Mouse (Mus musculus) lung, postnatal 36 days (tissue): ENCODE data around the gene Tmed2.
"Not testable (repeated sequence)": the region's sequence is repeated elsewhere in the genome, so short reads cannot be mapped to it uniquely, and the experiment has no call there.

Experiments used
- DNase-seq: peaks from one replicate; pipeline ENCODE4 v3.0.0; 2022; ENCODE audit warnings: mixed read lengths

The Tmed2 gene

DNA sequence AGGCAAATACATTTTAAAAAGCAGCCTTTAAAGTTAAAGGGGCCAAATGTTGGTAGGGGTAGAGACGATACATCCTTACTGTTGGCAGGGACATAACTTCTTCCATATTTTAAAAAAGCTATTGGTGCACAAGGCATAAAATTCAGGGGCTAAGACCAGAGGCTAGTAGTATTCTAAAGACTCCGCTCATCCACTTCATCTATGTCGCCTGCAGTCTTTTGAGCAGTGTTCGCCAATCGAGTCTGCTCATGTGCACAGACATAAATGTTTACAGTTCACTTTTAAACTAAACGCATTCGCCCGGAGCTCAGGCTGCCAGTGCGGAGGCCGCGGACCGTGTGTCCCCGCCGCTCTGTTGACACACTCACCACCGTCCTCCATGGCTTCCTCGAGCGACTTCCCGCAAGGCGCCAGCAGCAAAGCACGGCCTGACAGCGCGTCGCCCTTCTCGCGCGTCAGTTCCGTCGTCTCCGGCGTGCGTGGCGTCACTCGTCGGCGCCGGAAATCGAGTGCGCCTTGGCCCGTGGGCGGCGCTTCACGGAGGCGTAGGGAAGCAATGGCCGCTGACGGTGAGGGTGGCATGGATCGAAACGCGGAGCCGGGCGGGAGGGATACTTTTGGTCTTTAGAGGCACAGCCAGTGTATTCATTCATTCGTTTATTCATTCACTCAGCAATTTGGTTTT lies 38.3 kb downstream of the Tmed2 start, which contains the start of the genes Eif2b1 and Gtf2h3:
Gene Eif2b1 (minus strand): TSS at position 499 of the 685 bp plus-strand sequence.
Gene Gtf2h3 (plus strand): TSS at position 508 of the 685 bp plus-strand sequence.
- DNase-seq: peak; percentile 94

DNA sequence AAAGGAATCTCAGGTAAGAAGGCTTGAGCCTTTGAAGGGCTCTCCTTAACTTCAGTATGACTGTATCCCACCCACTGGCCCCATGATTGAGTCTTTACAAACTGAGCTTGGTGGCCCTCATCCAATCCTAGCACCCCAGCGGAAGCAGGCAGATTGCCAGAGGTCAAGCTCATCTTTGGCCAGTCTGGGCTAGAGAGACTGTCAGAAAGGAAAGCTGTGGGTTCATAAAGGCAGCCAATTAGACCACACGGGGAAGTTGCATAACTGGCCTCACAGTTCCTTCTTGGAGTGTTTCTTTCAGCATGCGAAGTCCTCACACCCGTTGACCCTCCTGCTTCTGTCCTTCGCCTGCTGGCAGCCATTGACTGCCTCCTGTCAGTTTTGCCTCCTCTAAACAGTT lies 42.0 kb downstream of the Tmed2 start:
- DNase-seq: peak; percentile 61

DNA sequence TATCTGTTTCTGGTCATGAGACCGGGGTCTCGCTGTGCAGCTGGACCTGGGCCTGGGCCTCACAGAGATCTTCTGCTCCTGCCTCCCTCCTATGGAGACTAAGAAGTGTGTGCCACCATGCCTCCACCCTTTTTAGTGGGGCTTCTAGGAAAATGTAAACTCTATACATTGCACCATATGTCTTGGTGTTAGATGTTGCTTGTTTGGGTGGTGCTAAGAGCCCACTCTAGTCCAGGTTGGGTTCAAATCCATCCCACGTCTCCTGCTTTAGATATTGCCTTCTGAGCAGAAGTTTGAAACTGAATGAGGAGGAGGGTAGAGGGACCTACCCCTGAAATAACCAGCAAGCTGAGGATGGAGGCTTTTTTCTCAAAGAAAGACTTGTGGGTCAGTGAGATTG lies 52.3 kb downstream of the Tmed2 start:
- no peak for DNase-seq

DNA sequence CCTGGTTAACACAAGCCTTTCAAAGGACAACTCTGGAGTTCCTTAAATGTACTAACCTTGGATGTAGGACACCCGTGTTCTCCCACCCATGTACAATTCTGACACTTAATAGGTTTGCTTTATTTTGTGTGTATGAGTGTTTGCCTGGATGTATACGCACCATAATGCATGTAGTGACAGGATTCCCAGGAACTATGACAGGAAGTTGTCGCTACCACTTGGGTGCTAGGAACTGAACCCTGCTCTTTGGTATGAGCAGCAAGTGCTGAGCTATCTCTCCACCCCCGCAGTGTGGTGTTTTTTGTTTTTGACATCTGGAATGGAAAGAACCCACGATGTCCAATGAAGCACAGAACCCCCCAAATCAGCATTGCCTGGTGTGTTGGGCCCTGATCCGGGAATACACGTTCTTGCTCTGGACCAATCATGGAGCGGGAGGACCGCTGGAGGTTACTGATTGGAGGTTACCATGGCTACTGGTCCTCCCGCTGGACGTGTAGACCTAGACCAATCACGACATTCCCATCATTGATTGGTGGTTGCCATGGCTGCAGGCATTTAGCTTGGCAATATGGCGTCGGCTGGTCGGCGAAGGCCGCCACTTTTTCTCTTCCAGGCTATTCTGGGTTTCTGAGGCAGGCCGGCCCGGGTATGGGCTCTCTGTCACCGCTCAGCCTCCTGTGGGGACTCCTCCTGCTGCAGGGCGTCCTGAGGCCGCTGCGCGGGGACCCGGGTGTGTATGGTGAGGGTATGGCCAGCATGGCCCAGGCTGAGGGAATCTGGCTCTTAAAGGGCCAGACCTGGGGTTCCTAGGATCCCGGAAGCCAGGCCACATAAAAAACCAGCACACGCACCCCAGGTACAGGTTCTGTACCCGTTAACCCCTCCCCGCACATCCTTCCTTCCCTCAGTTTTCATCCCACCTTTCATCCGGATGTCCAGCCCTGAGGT lies 58.0 kb downstream of the Tmed2 start:
- peak; percentile 99 for DNase-seq

DNA sequence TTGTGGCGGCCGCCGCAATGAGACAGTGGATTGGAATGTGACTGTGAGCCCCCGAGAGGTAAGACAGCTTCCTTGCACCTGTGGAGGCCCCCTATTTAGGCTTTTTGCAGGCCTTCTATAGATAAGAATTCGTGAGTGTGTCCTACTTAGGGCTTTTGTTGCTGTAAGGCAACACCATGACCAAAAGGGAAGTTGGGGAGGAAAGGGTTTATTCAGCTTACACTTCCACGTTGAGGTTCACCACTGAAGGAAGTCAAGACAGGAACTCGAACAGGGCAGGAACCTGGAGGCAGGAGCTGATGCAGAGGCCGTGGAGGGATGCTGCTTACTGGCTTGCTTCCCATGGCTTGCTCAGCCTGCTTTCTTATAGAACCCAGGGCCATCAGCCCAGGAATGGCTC lies 59.2 kb downstream of the Tmed2 start:
- not testable (repeated sequence) for DNase-seq
